In the genomic region with DNA sequence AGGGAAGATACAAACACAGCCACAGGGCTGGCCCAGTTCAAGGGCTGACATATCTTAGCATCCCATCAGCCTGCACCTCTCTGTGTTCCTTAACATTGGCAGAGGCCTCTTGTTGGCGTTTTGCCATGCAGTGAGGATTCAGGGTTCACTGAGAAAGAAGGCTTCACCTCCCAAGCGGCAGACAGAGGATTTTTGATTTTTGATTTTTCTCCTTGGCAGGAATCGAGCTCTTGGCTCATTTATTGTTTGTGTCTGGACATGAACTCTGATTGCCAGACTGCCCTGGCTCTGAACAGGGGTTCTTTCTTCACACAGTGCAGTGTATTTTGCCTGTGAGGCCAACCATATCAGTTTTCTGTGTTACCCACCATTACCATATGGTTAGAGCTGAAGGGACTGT, we compare ENCODE assay signal across 9 mouse cellular contexts.
DNase-seq lines count a peak whose midpoint lies in the region; ATAC-seq and TF ChIP-seq lines count a peak whose summit lies in the region.
"Had no signal": no experiment of that assay in that cellular context is flagged by ENCODE, and none has a peak within 500 bp of the region (broad histone marks: within the 10 kb centered on the region; RNA-seq: fewer than 3 reads in every experiment).

No protein-coding gene starts in this region.

- H3K9ac ChIP-seq in embryonic facial prominence, embryonic 13.5 days: no peak overlapping the region
- no peak overlapping the region for H3K9ac ChIP-seq in intestine, postnatal 0 days (ENCODE audit: low read depth, low read length)
- H3K9ac ChIP-seq: limb, embryonic 12.5 days had no signal

- no peak overlapping the region for H3K4me2 ChIP-seq in embryonic facial prominence, embryonic 13.5 days
- no peak overlapping the region for H3K4me2 ChIP-seq in intestine, postnatal 0 days (replicated peaks; ENCODE audit: low read depth)
- H3K4me2 ChIP-seq: limb, embryonic 12.5 days had no signal

- no peaks in the 10 kb centered on the region for H3K36me3 ChIP-seq in embryonic facial prominence, embryonic 13.5 days
- no peaks in the 10 kb centered on the region for H3K36me3 ChIP-seq in embryonic facial prominence, embryonic 10.5 days (replicated peaks)
- H3K36me3 ChIP-seq in intestine, postnatal 0 days (ENCODE audit: control insufficient read depth, insufficient read depth): no peaks in the 10 kb centered on the region
- H3K36me3 ChIP-seq in midbrain, embryonic 10.5 days: no peaks in the 10 kb centered on the region
- H3K36me3 ChIP-seq: limb, embryonic 12.5 days had no signal

- ATAC-seq in embryonic facial prominence, embryonic 13.5 days (ENCODE audit: insufficient number of reproducible peaks, insufficient read depth, low FRiP score, low TSS enrichment, low read depth): 0 out of 2 replicates have a peak, but pooled peaks have one; percentile 37
- peak; percentile 25; the same call in 1 of the 2 replicates for ATAC-seq in intestine, postnatal 0 days

- H3K27ac ChIP-seq in embryonic facial prominence, embryonic 13.5 days: no peak overlapping the region
- no peak overlapping the region for H3K27ac ChIP-seq in embryonic facial prominence, embryonic 10.5 days (replicated peaks)
- H3K27ac ChIP-seq in intestine, postnatal 0 days (ENCODE audit: low read depth, low read length): no peak overlapping the region
- no peak overlapping the region for H3K27ac ChIP-seq in midbrain, embryonic 10.5 days (replicated peaks)
- H3K27ac ChIP-seq: limb, embryonic 12.5 days had no signal

- WGBS in embryonic facial prominence, embryonic 13.5 days: 52% methylated on average over 3 of the region's 3 CpGs
- WGBS in embryonic facial prominence, embryonic 10.5 days: 82% methylated on average over 3 of the region's 3 CpGs
- 49% methylated on average over 3 of the region's 3 CpGs for WGBS in intestine, postnatal 0 days
- WGBS in midbrain, embryonic 10.5 days: 85% methylated on average over 3 of the region's 3 CpGs

- DNase-seq in embryonic facial prominence, embryonic 10.5 days (ENCODE audit: low spot score): no peak
- peak; percentile 9 to 11 for DNase-seq in left cerebral cortex, postnatal 25 days (ENCODE audit: low spot score in 2 of 2)
- DNase-seq in left cerebral cortex, adult 8-10 months (ENCODE audit: low spot score in 2 of 2): no peak
- DNase-seq in cerebellum, adult 11-12 months: peak; percentile 67
- peak; percentile 26 to 62 for DNase-seq in urinary bladder, postnatal 4 days (ENCODE audit: low spot score in 2 of 2)
- no peak for DNase-seq in midbrain, embryonic 10.5 days (ENCODE audit: low spot score)

- TF ChIP-seq CTCF in intestine, postnatal 0 days (IDR thresholded peaks at IDR 0.05; ENCODE audit: low read depth): no peak

- H3K27me3 ChIP-seq in embryonic facial prominence, embryonic 13.5 days: no peaks in the 10 kb centered on the region
- no peaks in the 10 kb centered on the region for H3K27me3 ChIP-seq in embryonic facial prominence, embryonic 10.5 days (replicated peaks; ENCODE audit: low read depth, poor library complexity, severe bottlenecking)
- H3K27me3 ChIP-seq in intestine, postnatal 0 days (replicated peaks; ENCODE audit: control insufficient read depth, insufficient read depth, low read length): no peaks in the 10 kb centered on the region
- no peaks in the 10 kb centered on the region for H3K27me3 ChIP-seq in midbrain, embryonic 10.5 days (ENCODE audit: low read depth, poor library complexity, severe bottlenecking)
- H3K27me3 ChIP-seq: limb, embryonic 12.5 days had no signal

- H3K4me3 ChIP-seq in embryonic facial prominence, embryonic 13.5 days: no peak overlapping the region
- no peak overlapping the region for H3K4me3 ChIP-seq in embryonic facial prominence, embryonic 10.5 days
- H3K4me3 ChIP-seq in intestine, postnatal 0 days (ENCODE audit: low read depth, low read length): no peak overlapping the region
- no peak overlapping the region for H3K4me3 ChIP-seq in midbrain, embryonic 10.5 days
- H3K4me3 ChIP-seq: limb, embryonic 12.5 days had no signal

- intact Hi-C loops in left cerebral cortex, postnatal 25 days (cut with DNase I): no loop called here

- no peaks in the 10 kb centered on the region for H3K9me3 ChIP-seq in embryonic facial prominence, embryonic 13.5 days
- no peaks in the 10 kb centered on the region for H3K9me3 ChIP-seq in embryonic facial prominence, embryonic 10.5 days
- no peaks in the 10 kb centered on the region for H3K9me3 ChIP-seq in intestine, postnatal 0 days (ENCODE audit: control insufficient read depth)
- H3K9me3 ChIP-seq in midbrain, embryonic 10.5 days (replicated peaks): no peaks in the 10 kb centered on the region
- H3K9me3 ChIP-seq: limb, embryonic 12.5 days had no signal

- H3K4me1 ChIP-seq in embryonic facial prominence, embryonic 13.5 days: 0 out of 2 replicates have a peak, but pooled peaks cover 5% of the 10 kb centered on the region
- no peaks in the 10 kb centered on the region for H3K4me1 ChIP-seq in embryonic facial prominence, embryonic 10.5 days
- H3K4me1 ChIP-seq in intestine, postnatal 0 days (replicated peaks; ENCODE audit: control insufficient read depth, insufficient read depth, low read length): no peaks in the 10 kb centered on the region
- no peaks in the 10 kb centered on the region for H3K4me1 ChIP-seq in midbrain, embryonic 10.5 days
- H3K4me1 ChIP-seq: limb, embryonic 12.5 days had no signal

Comparison
In these comparisons a context has a peak if more than half of its experiments do, and no peak if none do; other contexts are left out.
1. DNase-seq: peak in left cerebral cortex, postnatal 25 days (2 of 2), cerebellum, adult 11-12 months (single experiment) and urinary bladder, postnatal 4 days (2 of 2); none in embryonic facial prominence, embryonic 10.5 days (single experiment), left cerebral cortex, adult 8-10 months (0 of 2) and midbrain, embryonic 10.5 days (single experiment).